Mouse (Mus musculus) left cerebral cortex, postnatal 10 days (tissue): Measurements from ENCODE around the gene 4930539E08Rik. TPM values are rescaled to one million over a fixed set of nuclear protein-coding genes. Genes with fewer than 3 reads are reported as not detected.
A peak's percentile ranks its signal among the peaks of the same experiment; 100 is the strongest.

Experiments used
- DNase-seq, 2 experiments: peaks; one replicate each; pipeline ENCODE4 v3.0.0; 2021 to 2022; ENCODE audit warnings: low spot score in 2 of 2, mixed read lengths in 1 of 2; ENCODE audit errors: extremely low spot score in 1 of 2
- intact Hi-C: fragments of 180-260 bp; cut with DNase I; formaldehyde crosslinking; loops from one replicate; pipeline ENCODE4 v1.15.1; 2025
- total RNA-seq, 2 experiments: library from RNA; stranded (reverse); gene quantifications; 2 replicates each; pipeline ENCODE4 v1.2.3; 2021

4930539E08Rik gene
- total RNA-seq, 2 experiments from 2014 or later, result 10.9 to 13.5 TPM

- DNase-seq, result peak in 1 of 2 experiments; percentile 17
- intact Hi-C loops, result no loop called here
These were observed 16.5 kb upstream of the 4930539E08Rik start for GRCm38 (mm10) chr17:28931436-28932211.

- DNase-seq, result peak; percentile 64 to 91
- intact Hi-C loops, result no loop called here
These were observed 15.4 kb upstream of the 4930539E08Rik start for GRCm38 (mm10) chr17:28930392-28931074.

- DNase-seq, result peak in 1 of 2 experiments; percentile 5
- intact Hi-C loops, result loop anchor here (5.0 kb wide), 2 partner anchors 47 to 162 kb away; partner anchors contain the start of gene Mapk13
These were observed 14.2 kb upstream of the 4930539E08Rik start for GRCm38 (mm10) chr17:28929369-28929768.

GRCm38 (mm10) chr17:28928004-28928403 lies 12.9 kb upstream of the 4930539E08Rik start:
- peak in 1 of 2 experiments; percentile 43 for DNase-seq
- intact Hi-C loops, result loop anchor here (5.0 kb wide), 2 partner anchors 46 to 161 kb away; partner anchors contain the start of gene Mapk13

- intact Hi-C loops, result loop anchor here (5.0 kb wide), 2 partner anchors 45 to 160 kb away; partner anchors contain the start of gene Mapk13
These were observed 11.9 kb upstream of the 4930539E08Rik start for GRCm38 (mm10) chr17:28926866-28927635.

GRCm38 (mm10) chr17:28926380-28926779 lies 11.3 kb upstream of the 4930539E08Rik start:
- DNase-seq, result peak; percentile 72 to 83
- intact Hi-C loops, result loop anchor here (5.0 kb wide), 2 partner anchors 44 to 159 kb away; partner anchors contain the start of gene Mapk13

More at GRCm38 (mm10) chr17:28926866-28927635, 11.9 kb upstream of the 4930539E08Rik start:
- DNase-seq, result peak in 1 of 2 experiments; percentile 70

- no peak for DNase-seq
- intact Hi-C loops, result loop anchor here (5.0 kb wide), 2 partner anchors 43 to 158 kb away; partner anchors contain the start of gene Mapk13
These were observed 10.0 kb upstream of the 4930539E08Rik start for GRCm38 (mm10) chr17:28924957-28925595.

GRCm38 (mm10) chr17:28922096-28922495 lies 7.0 kb upstream of the 4930539E08Rik start:
- DNase-seq, result no peak
- intact Hi-C loops, result no loop called here

- intact Hi-C loops, result no loop called here
- no peak for DNase-seq
These were observed 6.0 kb upstream of the 4930539E08Rik start for GRCm38 (mm10) chr17:28921086-28921485.

- intact Hi-C loops, result no loop called here
- DNase-seq, result no peak
These were observed 1.4 kb upstream of the 4930539E08Rik start for GRCm38 (mm10) chr17:28916520-28916919.

- intact Hi-C loops, result no loop called here
- no peak for DNase-seq
These were observed 1.2 kb downstream of the 4930539E08Rik start for GRCm38 (mm10) chr17:28913940-28914339.

- no peak for DNase-seq
- intact Hi-C loops, result no loop called here
These were observed 1.9 kb downstream of the 4930539E08Rik start for GRCm38 (mm10) chr17:28913200-28913599.

- DNase-seq, result no peak
- intact Hi-C loops, result no loop called here
These were observed 5.0 kb downstream of the 4930539E08Rik start for GRCm38 (mm10) chr17:28910139-28910538.

GRCm38 (mm10) chr17:28909252-28909941 lies 5.7 kb downstream of the 4930539E08Rik start:
- peak in 1 of 2 experiments; percentile 75 for DNase-seq
- intact Hi-C loops, result no loop called here

GRCm38 (mm10) chr17:28907959-28908358 lies 7.2 kb downstream of the 4930539E08Rik start:
- intact Hi-C loops, result no loop called here
- DNase-seq, result peak in 1 of 2 experiments; percentile 71

- DNase-seq, result no peak
- intact Hi-C loops, result no loop called here
These were observed 9.7 kb downstream of the 4930539E08Rik start for GRCm38 (mm10) chr17:28905377-28905916.

- intact Hi-C loops, result no loop called here
These were observed 10.4 kb downstream of the 4930539E08Rik start for GRCm38 (mm10) chr17:28904546-28905376.

More at GRCm38 (mm10) chr17:28904546-28905376, 10.4 kb downstream of the 4930539E08Rik start:
- peak; percentile 53 to 55 for DNase-seq
